Mouse (Mus musculus): Measurements from ENCODE around the gene Gnat2. TPM values are rescaled to one million over a fixed set of nuclear protein-coding genes. Genes with fewer than 3 reads are reported as not detected.

Gnat2 gene
- polyA plus RNA-seq, 1 experiment, result 1.1 TPM

GRCm38 (mm10) chr3:108105281-108105680, 12.7 kb downstream of the Gnat2 start:
- Histone ChIP-seq H3K27me3 (ENCODE audit: control insufficient read depth, insufficient read depth, insufficient read length) (no peaks in the 10 kb centered on the region), H3K79me3 (ENCODE audit: low read depth) (no peaks in the 10 kb centered on the region), H3K79me2 (ENCODE audit: control insufficient read depth, insufficient read depth) (no peaks in the 10 kb centered on the region), H3K4me3 (ENCODE audit: insufficient read depth, poor library complexity, severe bottlenecking) (no peak overlapping the region), H3K36me3 (ENCODE audit: control insufficient read depth, insufficient read depth) (peaks cover 43% of the 10 kb centered on the region), H3ac (ENCODE audit: control insufficient read depth, insufficient read length, low read depth) (no peak overlapping the region)
- TF ChIP-seq USF1 (IDR thresholded peaks at IDR 0.05; ENCODE audit: low read depth), result no peak
- TF ChIP-seq MYOD1 (IDR thresholded peaks at IDR 0.05; ENCODE audit: control insufficient read depth, insufficient read length, low read depth), result no peak
- no peak for TF ChIP-seq CEBPB (IDR thresholded peaks at IDR 0.05; ENCODE audit: low read depth)
- TF ChIP-seq MYOG (IDR thresholded peaks at IDR 0.05; ENCODE audit: control insufficient read depth, extremely low read depth, insufficient read length), result no peak
- TF ChIP-seq MAX (IDR thresholded peaks at IDR 0.05), result no peak
- no peak for TF ChIP-seq CTCF (IDR thresholded peaks at IDR 0.05; ENCODE audit: control insufficient read depth, insufficient read depth, insufficient read length)
- TF ChIP-seq FOSL1 (IDR thresholded peaks at IDR 0.05; ENCODE audit: insufficient read depth, low read length, poor library complexity, severe bottlenecking), result no peak

GRCm38 (mm10) chr3:108111320-108111719, 18.7 kb downstream of the Gnat2 start:
- H3ac ChIP-seq (ENCODE audit: control insufficient read depth, insufficient read length, low read depth), result no peak overlapping the region
- no peaks in the 10 kb centered on the region for H3K27me3 ChIP-seq (ENCODE audit: control insufficient read depth, insufficient read depth, insufficient read length)
- no peaks in the 10 kb centered on the region for H3K79me2 ChIP-seq (ENCODE audit: control insufficient read depth, insufficient read depth)
- no peak overlapping the region for H3K4me3 ChIP-seq (ENCODE audit: insufficient read depth, poor library complexity, severe bottlenecking)
- TF ChIP-seq MYOG (IDR thresholded peaks at IDR 0.05; ENCODE audit: control insufficient read depth, extremely low read depth, insufficient read length) (no peak), FOSL1 (IDR thresholded peaks at IDR 0.05; ENCODE audit: insufficient read depth, low read length, poor library complexity, severe bottlenecking) (no peak), CEBPB (IDR thresholded peaks at IDR 0.05; ENCODE audit: low read depth) (no peak)
- no peaks in the 10 kb centered on the region for H3K79me3 ChIP-seq (ENCODE audit: low read depth)
- H3K36me3 ChIP-seq (ENCODE audit: control insufficient read depth, insufficient read depth), result peaks cover 80% of the 10 kb centered on the region

DNA sequence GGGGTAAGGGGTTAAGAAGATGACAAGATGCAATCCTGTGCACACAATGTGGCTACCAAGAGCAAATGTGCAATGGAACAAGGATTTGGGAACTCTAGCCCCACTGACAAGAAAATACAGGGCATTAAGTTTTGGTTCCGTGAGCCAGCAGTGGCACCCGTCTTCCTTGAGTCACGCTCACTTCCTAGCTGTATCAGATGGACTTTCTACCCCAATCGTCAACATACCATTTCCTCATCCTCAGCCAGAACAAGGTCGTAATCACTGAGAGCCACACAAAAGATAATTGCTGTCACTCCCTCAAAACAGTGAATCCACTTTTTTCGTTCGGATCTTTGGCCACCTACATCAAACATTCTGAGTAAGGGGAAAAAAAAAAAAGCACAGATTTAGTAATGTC, 19.7 kb downstream of the Gnat2 start:
- no peaks in the 10 kb centered on the region for H3K79me3 ChIP-seq (ENCODE audit: low read depth)

GRCm38 (mm10) chr3:108112666-108113065, 20.1 kb downstream of the Gnat2 start:
- Histone ChIP-seq H3ac (ENCODE audit: control insufficient read depth, insufficient read length, low read depth) (no peak overlapping the region), H3K36me3 (ENCODE audit: control insufficient read depth, insufficient read depth) (peaks cover 75% of the 10 kb centered on the region), H3K4me3 (ENCODE audit: insufficient read depth, poor library complexity, severe bottlenecking) (no peak overlapping the region), H3K79me2 (ENCODE audit: control insufficient read depth, insufficient read depth) (no peaks in the 10 kb centered on the region), H3K79me3 (ENCODE audit: low read depth) (no peaks in the 10 kb centered on the region), H3K27me3 (ENCODE audit: control insufficient read depth, insufficient read depth, insufficient read length) (no peaks in the 10 kb centered on the region)
- no peak for TF ChIP-seq MAX (IDR thresholded peaks at IDR 0.05)
- no peak for TF ChIP-seq MYOG (IDR thresholded peaks at IDR 0.05; ENCODE audit: control insufficient read depth, extremely low read depth, insufficient read length)
- no peak for TF ChIP-seq CTCF (IDR thresholded peaks at IDR 0.05; ENCODE audit: control insufficient read depth, insufficient read depth, insufficient read length)
- no peak for TF ChIP-seq USF1 (IDR thresholded peaks at IDR 0.05; ENCODE audit: low read depth)
- TF ChIP-seq MYOD1 (IDR thresholded peaks at IDR 0.05; ENCODE audit: control insufficient read depth, insufficient read length, low read depth), result no peak
- no peak for TF ChIP-seq FOSL1 (IDR thresholded peaks at IDR 0.05; ENCODE audit: insufficient read depth, low read length, poor library complexity, severe bottlenecking)
- TF ChIP-seq CEBPB (IDR thresholded peaks at IDR 0.05; ENCODE audit: low read depth), result no peak

More for the DNA sequence above, 19.7 kb downstream of the Gnat2 start:
- Histone ChIP-seq H3ac (ENCODE audit: control insufficient read depth, insufficient read length, low read depth) (no peak overlapping the region), H3K36me3 (ENCODE audit: control insufficient read depth, insufficient read depth) (peaks cover 74% of the 10 kb centered on the region), H3K4me3 (ENCODE audit: insufficient read depth, poor library complexity, severe bottlenecking) (no peak overlapping the region), H3K27me3 (ENCODE audit: control insufficient read depth, insufficient read depth, insufficient read length) (no peaks in the 10 kb centered on the region), H3K79me2 (ENCODE audit: control insufficient read depth, insufficient read depth) (no peaks in the 10 kb centered on the region)
- TF ChIP-seq CEBPB (IDR thresholded peaks at IDR 0.05; ENCODE audit: low read depth), result no peak
- no peak for TF ChIP-seq USF1 (IDR thresholded peaks at IDR 0.05; ENCODE audit: low read depth)
- no peak for TF ChIP-seq CTCF (IDR thresholded peaks at IDR 0.05; ENCODE audit: control insufficient read depth, insufficient read depth, insufficient read length)
- TF ChIP-seq MYOG (IDR thresholded peaks at IDR 0.05; ENCODE audit: control insufficient read depth, extremely low read depth, insufficient read length), result no peak
- no peak for TF ChIP-seq MYOD1 (IDR thresholded peaks at IDR 0.05; ENCODE audit: control insufficient read depth, insufficient read length, low read depth)
- TF ChIP-seq FOSL1 (IDR thresholded peaks at IDR 0.05; ENCODE audit: insufficient read depth, low read length, poor library complexity, severe bottlenecking), result no peak
- TF ChIP-seq MAX (IDR thresholded peaks at IDR 0.05), result no peak

GRCm38 (mm10) chr3:108113591-108114289, 21.2 kb downstream of the Gnat2 start:
- Histone ChIP-seq H3K79me3 (ENCODE audit: low read depth) (no peaks in the 10 kb centered on the region), H3K27me3 (ENCODE audit: control insufficient read depth, insufficient read depth, insufficient read length) (no peaks in the 10 kb centered on the region), H3ac (ENCODE audit: control insufficient read depth, insufficient read length, low read depth) (no peak overlapping the region), H3K79me2 (ENCODE audit: control insufficient read depth, insufficient read depth) (no peaks in the 10 kb centered on the region), H3K36me3 (ENCODE audit: control insufficient read depth, insufficient read depth) (peaks cover 70% of the 10 kb centered on the region), H3K4me3 (ENCODE audit: insufficient read depth, poor library complexity, severe bottlenecking) (no peak overlapping the region)
- TF ChIP-seq CTCF (IDR thresholded peaks at IDR 0.05; ENCODE audit: control insufficient read depth, insufficient read depth, insufficient read length) (no peak), USF1 (IDR thresholded peaks at IDR 0.05; ENCODE audit: low read depth) (no peak), MYOD1 (IDR thresholded peaks at IDR 0.05; ENCODE audit: control insufficient read depth, insufficient read length, low read depth) (no peak), MAX (IDR thresholded peaks at IDR 0.05) (no peak), MYOG (IDR thresholded peaks at IDR 0.05; ENCODE audit: control insufficient read depth, extremely low read depth, insufficient read length) (no peak), CEBPB (IDR thresholded peaks at IDR 0.05; ENCODE audit: low read depth) (no peak), FOSL1 (IDR thresholded peaks at IDR 0.05; ENCODE audit: insufficient read depth, low read length, poor library complexity, severe bottlenecking) (no peak)
